In the genomic region with DNA sequence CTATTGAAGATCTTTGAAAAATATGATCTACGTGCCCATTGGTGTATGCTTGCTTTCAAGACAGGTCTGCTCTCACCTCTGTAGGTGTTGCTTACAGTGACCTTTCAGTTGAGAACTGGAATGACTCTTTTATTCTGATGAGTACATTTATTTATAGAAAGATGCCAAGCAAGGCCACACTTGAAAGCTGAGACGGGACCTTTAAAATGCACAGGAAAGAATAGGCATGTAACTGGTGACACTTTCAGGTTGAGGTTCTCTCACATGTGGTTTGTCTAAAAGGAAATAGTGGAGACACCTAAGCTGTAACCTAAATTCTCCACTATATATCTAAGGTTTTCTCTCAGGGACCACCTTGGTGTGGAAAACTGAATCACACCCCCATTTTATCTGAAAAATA, we compare ENCODE assay signal across 25 mouse cellular contexts.
DNase-seq lines count a peak whose midpoint lies in the region; ATAC-seq and TF ChIP-seq lines count a peak whose summit lies in the region.
"Had no signal": no experiment of that assay in that cellular context is flagged by ENCODE, and none has a peak within 500 bp of the region (broad histone marks: within the 10 kb centered on the region; RNA-seq: fewer than 3 reads in every experiment).

No protein-coding gene starts in this region.

- no peak; the same call in 1 of the 2 replicates for ATAC-seq in heart, postnatal 0 days (ENCODE audit: insufficient read depth, low read depth)
- peak; percentile 81 for ATAC-seq in activated CD4-positive, CD25-positive, alpha-beta regulatory T cell, adult 4 months
- ATAC-seq in neutrophil, adult 5-6 weeks (ENCODE audit: extremely low read depth, insufficient number of reproducible peaks, low FRiP score, poor library complexity, severe bottlenecking), result peak; percentile 33; the same call in 1 of the 2 replicates
- ATAC-seq in cerebellum, adult (ENCODE audit: insufficient number of reproducible peaks, low FRiP score, low TSS enrichment), result no peak
- ATAC-seq: forebrain, postnatal 0 days; hindbrain, postnatal 0 days; midbrain, embryonic 16.5 days had no signal

- TF ChIP-seq CTCF in heart, postnatal 0 days (IDR thresholded peaks at IDR 0.05; ENCODE audit: low read depth), result no peak

- WGBS in heart, postnatal 0 days, result 32% methylated on average over 2 of the region's 2 CpGs
- WGBS in heart, embryonic 10.5 days, result 74% methylated on average over 2 of the region's 2 CpGs

- no peaks in the 10 kb centered on the region for H3K36me3 ChIP-seq in heart, postnatal 0 days (replicated peaks; ENCODE audit: control insufficient read depth, insufficient read depth, low read length)
- H3K36me3 ChIP-seq in heart, embryonic 10.5 days, result no peaks in the 10 kb centered on the region
- H3K36me3 ChIP-seq: embryonic facial prominence, embryonic 12.5 days; limb, embryonic 10.5 days; liver, embryonic 15.5 days; lung, embryonic 15.5 days; midbrain, embryonic 10.5 days; neural tube, embryonic 15.5 days had no signal

- no peaks in the 10 kb centered on the region for H3K27me3 ChIP-seq in heart, postnatal 0 days (ENCODE audit: control insufficient read depth, insufficient read depth, low read length)
- no peaks in the 10 kb centered on the region for H3K27me3 ChIP-seq in heart, embryonic 10.5 days (ENCODE audit: insufficient read depth, poor library complexity, severe bottlenecking)
- H3K27me3 ChIP-seq: embryonic facial prominence, embryonic 12.5 days; liver, embryonic 15.5 days; lung, embryonic 15.5 days; neural tube, embryonic 15.5 days had no signal

- DNase-seq in heart, postnatal 0 days (ENCODE audit: low spot score), result peak; percentile 17
- no peak for DNase-seq in heart, embryonic 10.5 days (ENCODE audit: low spot score)
- peak; percentile 64 for DNase-seq in CD4-positive, CD25-positive, alpha-beta regulatory T cell, adult 2 months (ENCODE audit: low read depth, low spot score)
- DNase-seq in left cerebral cortex, adult 11 months (ENCODE audit: low spot score), result no peak
- DNase-seq: cerebellum, adult 18-20 months; cerebellum, postnatal 25 days; forebrain, postnatal 0 days; kidney, adult 18-20 months; kidney, postnatal 4 days; liver had no signal

- no peak for TF ChIP-seq EP300 in heart, postnatal 0 days (IDR thresholded peaks at IDR 0.05; ENCODE audit: low read depth)

- H3K9ac ChIP-seq in heart, postnatal 0 days (replicated peaks; ENCODE audit: low read depth, low read length), result no peak overlapping the region
- H3K9ac ChIP-seq: embryonic facial prominence, embryonic 12.5 days; forebrain, postnatal 0 days; liver, embryonic 15.5 days; lung, embryonic 15.5 days; neural tube, embryonic 15.5 days had no signal

- H3K9me3 ChIP-seq in heart, postnatal 0 days (replicated peaks; ENCODE audit: control insufficient read depth, low read length), result no peaks in the 10 kb centered on the region
- no peaks in the 10 kb centered on the region for H3K9me3 ChIP-seq in heart, embryonic 10.5 days
- H3K9me3 ChIP-seq: embryonic facial prominence, embryonic 12.5 days; limb, embryonic 10.5 days; liver, embryonic 15.5 days; lung, embryonic 15.5 days; midbrain, embryonic 10.5 days; neural tube, embryonic 15.5 days had no signal

- no peak overlapping the region for H3K27ac ChIP-seq in heart, postnatal 0 days (ENCODE audit: low read depth)
- H3K27ac ChIP-seq in heart, embryonic 10.5 days, result no peak overlapping the region
- H3K27ac ChIP-seq: embryonic facial prominence, embryonic 12.5 days; hindbrain, postnatal 0 days; limb, embryonic 10.5 days; liver, embryonic 15.5 days; lung, embryonic 15.5 days; macrophage; midbrain, embryonic 10.5 days; neural tube, embryonic 15.5 days; stomach, postnatal 0 days had no signal

- no peak overlapping the region for H3K4me3 ChIP-seq in heart, postnatal 0 days (ENCODE audit: low read depth, low read length)
- no peak overlapping the region for H3K4me3 ChIP-seq in heart, embryonic 10.5 days
- H3K4me3 ChIP-seq: embryonic facial prominence, embryonic 12.5 days; limb, embryonic 10.5 days; liver, embryonic 15.5 days; lung, embryonic 15.5 days; midbrain, embryonic 10.5 days; myocyte; neural tube, embryonic 15.5 days had no signal

- H3K4me2 ChIP-seq in heart, postnatal 0 days (ENCODE audit: low read depth, low read length), result no peak overlapping the region
- H3K4me2 ChIP-seq: embryonic facial prominence, embryonic 12.5 days; heart, embryonic 11.5 days; liver, embryonic 15.5 days; lung, embryonic 15.5 days; neural tube, embryonic 15.5 days had no signal

- no peaks in the 10 kb centered on the region for H3K4me1 ChIP-seq in heart, postnatal 0 days (ENCODE audit: control insufficient read depth, insufficient read depth)
- no peaks in the 10 kb centered on the region for H3K4me1 ChIP-seq in heart, embryonic 10.5 days
- H3K4me1 ChIP-seq: embryonic facial prominence, embryonic 12.5 days; limb, embryonic 10.5 days; liver, embryonic 15.5 days; lung, embryonic 15.5 days; midbrain, embryonic 10.5 days; neural tube, embryonic 15.5 days had no signal

Comparison
In these comparisons a context has a peak if more than half of its experiments do, and no peak if none do; other contexts are left out.
1. DNase-seq: peak in heart, postnatal 0 days (single experiment) and CD4-positive, CD25-positive, alpha-beta regulatory T cell, adult 2 months (single experiment); none in heart, embryonic 10.5 days (single experiment) and left cerebral cortex, adult 11 months (single experiment).
2. ATAC-seq: peak in activated CD4-positive, CD25-positive, alpha-beta regulatory T cell, adult 4 months (single experiment) and neutrophil, adult 5-6 weeks (single experiment); none in heart, postnatal 0 days (single experiment) and cerebellum, adult (single experiment).